Mouse (Mus musculus) liver, embryonic 14.5 days (tissue): ENCODE results near the gene Syvn1.

Experiments used
- CTCF ChIP-seq: IDR thresholded peaks from 2 replicates; pipeline ENCODE4 v1.5.1; 2016; ENCODE audit warnings: antibody characterized with exemption, low read depth, control low read depth
- EP300 ChIP-seq: IDR thresholded peaks from 2 replicates; pipeline ENCODE4 v1.6.1; 2016; ENCODE audit warnings: antibody characterized with exemption, low read depth

DNA sequence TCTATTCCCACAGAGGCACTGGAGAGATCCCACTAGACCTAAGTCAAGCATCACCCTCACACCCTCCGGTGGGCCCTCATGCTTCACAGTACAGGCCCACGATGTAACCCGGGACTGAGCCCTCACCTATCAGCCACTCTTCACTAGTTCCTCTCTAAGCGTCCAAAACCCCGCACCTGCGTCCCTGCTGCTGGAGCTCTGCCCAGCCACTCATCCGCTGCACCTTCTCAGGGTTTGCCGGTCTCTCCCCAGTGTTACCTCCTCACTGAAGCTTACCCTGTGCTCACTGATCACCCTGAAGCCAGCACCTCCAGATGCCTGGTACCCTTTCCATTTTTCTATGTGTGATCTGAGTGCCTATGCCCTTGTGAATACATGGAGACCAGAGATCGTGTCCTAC, 4.1 kb upstream of the Syvn1 start:
- TF ChIP-seq EP300 (no peak), CTCF (no peak)
